Mouse (Mus musculus): ENCODE measurements around the gene Mcub. TPM values are rescaled to one million over a fixed set of nuclear protein-coding genes. Genes with fewer than 3 reads are reported as not detected.

Gene Mcub
- 42.0 TPM for polyA plus RNA-seq (2017; shearing (Covaris generic))

GRCm38 (mm10) chr3:129969432-129970395 is at the start of gene Mcub:
Mcub (minus strand) TSS chr3:129970206.

GRCm38 (mm10) chr3:129901271-129901809 is 68.7 kb downstream of the Mcub start, which contains the start of gene Casp6:
Casp6 (plus strand) TSS chr3:129901425.

GRCm38 (mm10) chr3:129878405-129879021 is 91.5 kb downstream of the Mcub start, which contains the start of gene Pla2g12a:
Pla2g12a (plus strand) TSS chr3:129878606.

Other genes with a start within 250 kb of the Mcub start
- gene Egf, start 214.9 kb downstream of the Mcub start, polyA plus RNA-seq (2017; shearing (Covaris generic)): 1.4 TPM
- not detected for gene Lrit3, start 166.2 kb downstream of the Mcub start, polyA plus RNA-seq (2017; shearing (Covaris generic))
- not detected for gene Rrh, start 147.6 kb downstream of the Mcub start, polyA plus RNA-seq (2017; shearing (Covaris generic))
- 51.0 TPM for gene Gar1, start 138.8 kb downstream of the Mcub start, polyA plus RNA-seq (2017; shearing (Covaris generic))
- not detected for gene Cfi, start 134.3 kb downstream of the Mcub start, polyA plus RNA-seq (2017; shearing (Covaris generic))
- gene Pla2g12a, start 91.6 kb downstream of the Mcub start, polyA plus RNA-seq (2017; shearing (Covaris generic)): 1.9 TPM
- 71.4 TPM for gene Casp6, start 68.8 kb downstream of the Mcub start, polyA plus RNA-seq (2017; shearing (Covaris generic))
- 27.7 TPM for gene Sec24b, start 91.3 kb upstream of the Mcub start, polyA plus RNA-seq (2017; shearing (Covaris generic))
- 0.07 TPM for gene Col25a1, start 161.3 kb upstream of the Mcub start, polyA plus RNA-seq (2017; shearing (Covaris generic))

Data from inflammation-experienced regulatory T-cells, adult 16 weeks (primary cell).